Mouse (Mus musculus) limb, embryonic 11.5 days (tissue): ENCODE measurements around the gene Hyal3. TPM values are rescaled to one million over a fixed set of nuclear protein-coding genes. Genes with fewer than 3 reads are reported as not detected.
A peak's percentile ranks its signal among the peaks of the same experiment; 100 is the strongest.
"Not testable (repeated sequence)": the region's sequence is repeated elsewhere in the genome, so short reads cannot be mapped to it uniquely, and the experiment has no call there.

Source experiments
- ATAC-seq: fragments of 200-750 bp; cut with Nextera tagmentation; 2 replicates; pipeline ENCODE4 v1.8.0; 2017; ENCODE audit warnings: low read depth; ENCODE audit not compliant: insufficient number of reproducible peaks, low FRiP score, low TSS enrichment
- DNase-seq: peaks from one replicate; pipeline ENCODE4 v3.0.0-alpha.2; 2015; ENCODE audit warnings: low spot score
- H3K27ac ChIP-seq: fragments of 300-500 bp; sonication (generic); replicated peaks from 2 replicates; pipeline ENCODE4 v1.5.1; 2014; ENCODE audit warnings: low read depth, mild to moderate bottlenecking, low read length
- H3K27me3 ChIP-seq: fragments of 300-500 bp; sonication (generic); 2 replicates; pipeline ENCODE4 v1.6.1; 2014; ENCODE audit warnings: mild to moderate bottlenecking, low read length, mixed read lengths; ENCODE audit not compliant: control insufficient read depth, insufficient read depth
- H3K36me3 ChIP-seq: fragments of 300-500 bp; sonication (generic); 2 replicates; pipeline ENCODE4 v1.6.1; 2014; ENCODE audit warnings: mild to moderate bottlenecking, low read length, moderate library complexity, mixed read lengths; ENCODE audit not compliant: control insufficient read depth, insufficient read depth
- H3K4me1 ChIP-seq: fragments of 300-500 bp; sonication (generic); 2 replicates; pipeline ENCODE4 v1.6.1; 2014; ENCODE audit warnings: low read length, mixed read lengths; ENCODE audit not compliant: control insufficient read depth, insufficient read depth
- H3K4me2 ChIP-seq: fragments of 300-500 bp; sonication (generic); 2 replicates; pipeline ENCODE4 v1.6.1; 2014; ENCODE audit warnings: low read depth, mild to moderate bottlenecking, moderate library complexity; ENCODE audit not compliant: severe bottlenecking
- H3K4me3 ChIP-seq: fragments of 300-500 bp; sonication (generic); 2 replicates; pipeline ENCODE4 v1.5.1; 2014; ENCODE audit warnings: low read depth, low read length
- H3K9ac ChIP-seq: fragments of 300-500 bp; sonication (generic); 2 replicates; pipeline ENCODE4 v1.6.1; 2014; ENCODE audit warnings: mild to moderate bottlenecking, low read length
- H3K9me3 ChIP-seq: fragments of 300-500 bp; sonication (generic); 2 replicates; pipeline ENCODE4 v1.6.1; 2016; ENCODE audit warnings: low read length; ENCODE audit not compliant: control insufficient read depth
- WGBS: fragments of 180-500 bp; shearing (Covaris S2); extraction: QIAGEN DNeasy Blood & Tissue Kit; methylation state at CpG from one replicate; pipeline ENCODE4 v1.1.7; 2014; 5-methylcytosine and 5-hydroxymethylcytosine counted together
- polyA plus RNA-seq: library from polyadenylated mRNA; unstranded; fragments of >200 nt; fragmentation: Nextera tagmentation; extraction: Ambion mirVana; gene quantifications from 2 replicates; pipeline ENCODE4 v1.2.1, GENCODE M21; 2014

Hyal3 gene
- polyA plus RNA-seq, 1 experiment from 2014 or later: 0.57 TPM

GRCm38 (mm10) chr9:107552690-107553393 lies 27.8 kb upstream of the Hyal3 start:
- ATAC-seq (no peak), DNase-seq (no peak)
- peaks cover 7% of the 10 kb centered on the region; the same call in 1 of the 2 replicates for H3K36me3 ChIP-seq
- no peaks in the 10 kb centered on the region for H3K9me3 ChIP-seq
- WGBS: 76% methylated on average over 5 of the region's 5 CpGs
- H3K27ac ChIP-seq: no peak overlapping the region; the same call in none of the 2 replicates
- no peak overlapping the region for H3K4me3 ChIP-seq
- H3K27me3 ChIP-seq: no peaks in the 10 kb centered on the region
- H3K9ac ChIP-seq: no peak overlapping the region; the same call in 1 of the 2 replicates
- H3K4me1 ChIP-seq: peaks cover 45% of the 10 kb centered on the region
- peak overlapping the region; percentile 96 for H3K4me2 ChIP-seq

DNA sequence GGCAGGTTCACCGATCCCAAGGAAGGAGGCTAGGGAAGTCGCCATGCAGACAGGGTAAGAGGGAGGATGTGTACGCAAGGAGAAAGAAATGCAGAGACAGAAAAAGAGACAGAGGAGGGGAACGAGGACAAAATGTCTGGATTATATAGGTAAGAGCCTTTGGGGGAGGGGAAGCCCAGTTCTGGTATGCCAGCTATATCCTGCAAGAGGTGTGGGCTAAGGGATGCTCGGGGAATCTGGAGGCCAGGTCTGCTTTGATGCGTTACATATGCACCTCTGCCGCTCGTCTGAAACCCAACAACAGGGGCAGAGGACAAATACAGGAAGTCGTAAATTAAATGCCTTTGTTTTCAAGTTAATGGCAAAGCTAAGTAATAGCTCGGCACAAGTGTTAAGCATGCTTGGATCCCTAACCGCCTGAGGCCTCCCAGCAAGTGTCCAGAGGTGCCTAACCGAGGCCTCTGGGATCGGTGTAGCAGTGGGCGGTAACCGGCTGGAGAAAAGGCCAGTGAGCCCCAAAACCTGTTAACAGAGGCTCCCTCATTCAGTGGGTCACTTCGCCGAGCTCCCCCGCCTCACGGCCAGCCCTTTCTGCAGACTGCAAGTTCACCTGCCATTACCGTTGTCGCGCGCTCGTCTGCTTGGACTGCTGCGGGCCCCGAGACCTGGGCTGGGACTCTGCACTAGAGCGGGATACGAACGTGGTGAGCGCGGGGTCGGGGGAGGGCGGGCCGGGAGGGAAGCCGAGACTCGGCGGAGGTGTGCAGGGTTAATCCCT lies 26.9 kb upstream of the Hyal3 start:
- H3K9me3 ChIP-seq: no peaks in the 10 kb centered on the region
- peak overlapping the region; percentile 87 for H3K27ac ChIP-seq
- H3K27me3 ChIP-seq: no peaks in the 10 kb centered on the region
- peaks cover 45% of the 10 kb centered on the region for H3K4me1 ChIP-seq
- WGBS: 4% methylated on average over 37 of the region's 37 CpGs
- peak overlapping the region; percentile 84 for H3K4me2 ChIP-seq
- H3K4me3 ChIP-seq: peak overlapping the region; percentile 78
- peaks cover 13% of the 10 kb centered on the region for H3K36me3 ChIP-seq
- ATAC-seq (peak; percentile 49), DNase-seq (no peak)
- peak overlapping the region; percentile 49 for H3K9ac ChIP-seq

- peak overlapping the region; percentile 78 for H3K4me3 ChIP-seq
- H3K36me3 ChIP-seq: peaks cover 17% of the 10 kb centered on the region
- no peaks in the 10 kb centered on the region for H3K27me3 ChIP-seq
- DNase-seq: peak; percentile 95
- H3K4me2 ChIP-seq: peak overlapping the region; percentile 84
- peaks cover 45% of the 10 kb centered on the region for H3K4me1 ChIP-seq
- peak; percentile 87 for ATAC-seq
- peak overlapping the region; percentile 91 for H3K27ac ChIP-seq
- peak overlapping the region; percentile 79 for H3K9ac ChIP-seq
- no peaks in the 10 kb centered on the region for H3K9me3 ChIP-seq
- under 1% methylated on average over 53 of the region's 53 CpGs for WGBS
Measured at GRCm38 (mm10) chr9:107554319-107554825, 26.2 kb upstream of the Hyal3 start.

DNA sequence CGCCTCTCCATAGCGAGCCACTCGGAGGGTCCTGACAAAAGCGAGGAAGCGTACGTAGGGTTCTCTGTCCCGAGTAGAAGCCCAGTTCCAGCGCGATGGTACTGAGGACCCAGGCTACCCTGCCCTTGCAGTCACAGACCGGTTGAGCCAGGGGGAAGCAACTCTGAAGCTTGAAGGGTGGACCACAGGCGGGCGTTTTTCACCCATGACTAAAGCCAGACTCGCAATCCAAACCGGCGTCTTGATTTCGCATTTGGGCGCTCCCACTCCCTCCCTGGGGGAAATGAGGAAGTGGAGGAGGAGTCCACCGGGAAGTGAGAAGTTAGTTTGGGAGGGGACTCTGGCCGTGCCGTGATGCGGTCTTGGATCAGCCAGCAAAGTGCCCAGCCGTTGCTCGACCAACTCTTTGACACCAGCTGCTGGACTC lies 25.6 kb upstream of the Hyal3 start:
- Histone ChIP-seq H3K27ac (peak overlapping the region; percentile 91), H3K27me3 (no peaks in the 10 kb centered on the region), H3K4me1 (peaks cover 45% of the 10 kb centered on the region), H3K9me3 (no peaks in the 10 kb centered on the region), H3K36me3 (peaks cover 20% of the 10 kb centered on the region), H3K4me2 (peak overlapping the region; percentile 83), H3K4me3 (peak overlapping the region; percentile 78), H3K9ac (peak overlapping the region; percentile 79)
- DNase-seq (peak; percentile 66), ATAC-seq (no peak; the same call in 1 of the 2 replicates)
- WGBS: under 1% methylated on average over 23 of the region's 23 CpGs

- H3K9ac ChIP-seq: peak overlapping the region; percentile 79
- H3K27ac ChIP-seq: no peak overlapping the region; the same call in 1 of the 2 replicates
- H3K27me3 ChIP-seq: no peaks in the 10 kb centered on the region
- H3K9me3 ChIP-seq: no peaks in the 10 kb centered on the region
- H3K36me3 ChIP-seq: peaks cover 20% of the 10 kb centered on the region
- H3K4me3 ChIP-seq: peak overlapping the region; percentile 78
- H3K4me2 ChIP-seq: peak overlapping the region; percentile 83
- ATAC-seq (no peak), DNase-seq (no peak)
- 53% methylated on average over 2 of the region's 2 CpGs for WGBS
- peaks cover 41% of the 10 kb centered on the region for H3K4me1 ChIP-seq
Measured at GRCm38 (mm10) chr9:107555701-107556100, 24.9 kb upstream of the Hyal3 start.

DNA sequence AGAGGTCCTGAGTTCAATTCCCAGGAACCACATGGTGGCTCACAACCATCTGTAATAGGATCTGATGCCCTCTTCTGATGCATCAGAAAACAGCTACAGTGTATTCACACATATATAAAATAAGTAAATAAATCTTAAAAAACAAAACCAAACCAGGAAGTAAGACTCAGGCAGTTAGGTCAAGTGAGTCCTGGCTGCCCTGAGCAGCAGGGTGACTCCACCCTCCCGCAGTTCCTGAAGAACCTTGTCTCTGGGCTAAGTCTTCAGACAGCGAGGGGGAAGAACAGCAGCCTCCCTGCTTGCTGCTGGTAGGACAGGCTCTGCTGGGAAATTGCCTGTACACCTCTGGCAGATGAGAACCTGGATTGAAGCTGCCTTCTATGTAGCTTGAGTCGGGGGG lies 24.3 kb upstream of the Hyal3 start:
- H3K4me3 ChIP-seq: no peak overlapping the region
- peak overlapping the region; percentile 83; the same call in 1 of the 2 replicates for H3K4me2 ChIP-seq
- no peak overlapping the region for H3K27ac ChIP-seq
- H3K27me3 ChIP-seq: no peaks in the 10 kb centered on the region
- WGBS: 84% methylated on average over 3 of the region's 3 CpGs
- peaks cover 35% of the 10 kb centered on the region for H3K4me1 ChIP-seq
- H3K9me3 ChIP-seq: no peaks in the 10 kb centered on the region
- DNase-seq (no peak), ATAC-seq (no peak)
- no peak overlapping the region for H3K9ac ChIP-seq
- H3K36me3 ChIP-seq: peaks cover 20% of the 10 kb centered on the region

GRCm38 (mm10) chr9:107563029-107563581 lies 17.5 kb upstream of the Hyal3 start, which contains the start of gene Tusc2:
Gene Tusc2 (plus strand): TSS chr9:107563255.
- DNase-seq (peak; percentile 94), ATAC-seq (peak; percentile 88)
- Histone ChIP-seq H3K9ac (peak within 1 kb of the TSS; percentile 72), H3K4me1 (peaks cover 14% of the 10 kb centered on the region), H3K27me3 (no peaks in the 10 kb centered on the region), H3K4me2 (peak within 1 kb of the TSS; percentile 80), H3K36me3 (peaks cover 16% of the 10 kb centered on the region), H3K4me3 (peak within 1 kb of the TSS; percentile 79), H3K9me3 (no peaks in the 10 kb centered on the region), H3K27ac (no peak within 1 kb of the TSS)
- under 1% methylated on average over 46 of the region's 46 CpGs for WGBS

DNA sequence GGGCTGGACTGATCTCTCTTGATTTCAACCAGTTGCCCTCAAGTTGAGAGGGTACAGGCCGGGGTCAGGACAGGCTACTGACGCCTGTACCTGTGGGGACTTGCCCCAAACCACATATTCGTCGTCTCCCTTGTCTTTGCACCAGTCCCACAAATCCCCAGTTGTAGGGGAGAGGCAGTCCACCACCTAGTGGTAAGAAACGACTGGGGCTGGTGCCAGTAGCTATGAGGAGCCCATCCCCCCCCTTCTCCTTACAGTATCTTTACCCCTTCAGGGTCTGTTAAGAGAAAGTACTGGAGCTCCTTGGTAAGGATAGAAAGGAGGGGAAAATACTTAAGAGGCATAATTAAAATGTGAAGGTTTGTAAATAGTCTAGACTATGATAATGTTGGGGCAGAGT lies 15.1 kb upstream of the Hyal3 start:
- H3K4me3 ChIP-seq, H3K9me3 ChIP-seq, DNase-seq, H3K9ac ChIP-seq, H3K36me3 ChIP-seq, ATAC-seq, H3K27ac ChIP-seq, H3K27me3 ChIP-seq, H3K4me2 ChIP-seq: not testable (repeated sequence)
- WGBS: 45% methylated on average over 5 of the region's 5 CpGs
- peaks cover 22% of the 10 kb centered on the region for H3K4me1 ChIP-seq
